Mouse (Mus musculus): ENCODE measurements around the gene Mrpl53. TPM values are rescaled to one million over a fixed set of nuclear protein-coding genes. Genes with fewer than 3 reads are reported as not detected.

Mrpl53 gene
- polyA plus RNA-seq, 1 experiment from 2014 or later, result 180 TPM

DNA sequence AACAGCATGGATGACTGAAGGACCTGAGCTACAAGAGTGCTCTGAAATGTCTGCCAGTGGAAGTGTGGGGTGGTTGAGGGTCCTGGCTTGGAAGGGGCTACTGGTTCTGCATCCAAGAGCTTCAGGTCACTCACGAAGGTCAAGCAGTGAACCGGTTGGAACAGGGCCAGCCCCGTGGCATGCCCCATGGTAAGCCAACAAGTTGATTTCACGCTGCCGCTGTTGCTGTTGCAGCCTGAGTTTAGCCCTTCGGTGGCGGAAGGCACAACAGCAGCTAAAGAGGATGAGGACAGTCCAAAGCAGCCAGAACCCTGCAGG is 10.9 kb downstream of the Mrpl53 start:
- 79% methylated on average over 7 of the region's 7 CpGs for WGBS
- H3K4me2 ChIP-seq (ENCODE audit: low read length), result no peak overlapping the region
- H3K27ac ChIP-seq (replicated peaks in 1 of 2; ENCODE audit: control insufficient read depth in 1 of 2, insufficient read depth in 1 of 2, low read depth in 2 of 2, low read length in 2 of 2), result no peak overlapping the region
- H3K4me1 ChIP-seq (ENCODE audit: control insufficient read depth in 2 of 2, insufficient read depth in 2 of 2, low read length in 2 of 2), result peaks cover 20 to 39% of the 10 kb centered on the region in 2 experiments
- H3K4me3 ChIP-seq (ENCODE audit: control insufficient read depth in 1 of 2, insufficient read depth in 1 of 2, low read depth in 1 of 2, low read length in 2 of 2), result no peak overlapping the region
- H3K9me3 ChIP-seq (ENCODE audit: control insufficient read depth, low read length), result no peaks in the 10 kb centered on the region
- no peaks in the 10 kb centered on the region for H3K27me3 ChIP-seq (ENCODE audit: control insufficient read depth, insufficient read depth, low read length)
- peaks cover 38% of the 10 kb centered on the region for H3K36me3 ChIP-seq (ENCODE audit: control insufficient read depth, insufficient read depth, low read length)
- ATAC-seq (ENCODE audit: insufficient number of reproducible peaks, insufficient read depth, low FRiP score, low read depth), result no peak
- H3K9ac ChIP-seq (ENCODE audit: low read length), result peak overlapping the region; percentile 79

DNA sequence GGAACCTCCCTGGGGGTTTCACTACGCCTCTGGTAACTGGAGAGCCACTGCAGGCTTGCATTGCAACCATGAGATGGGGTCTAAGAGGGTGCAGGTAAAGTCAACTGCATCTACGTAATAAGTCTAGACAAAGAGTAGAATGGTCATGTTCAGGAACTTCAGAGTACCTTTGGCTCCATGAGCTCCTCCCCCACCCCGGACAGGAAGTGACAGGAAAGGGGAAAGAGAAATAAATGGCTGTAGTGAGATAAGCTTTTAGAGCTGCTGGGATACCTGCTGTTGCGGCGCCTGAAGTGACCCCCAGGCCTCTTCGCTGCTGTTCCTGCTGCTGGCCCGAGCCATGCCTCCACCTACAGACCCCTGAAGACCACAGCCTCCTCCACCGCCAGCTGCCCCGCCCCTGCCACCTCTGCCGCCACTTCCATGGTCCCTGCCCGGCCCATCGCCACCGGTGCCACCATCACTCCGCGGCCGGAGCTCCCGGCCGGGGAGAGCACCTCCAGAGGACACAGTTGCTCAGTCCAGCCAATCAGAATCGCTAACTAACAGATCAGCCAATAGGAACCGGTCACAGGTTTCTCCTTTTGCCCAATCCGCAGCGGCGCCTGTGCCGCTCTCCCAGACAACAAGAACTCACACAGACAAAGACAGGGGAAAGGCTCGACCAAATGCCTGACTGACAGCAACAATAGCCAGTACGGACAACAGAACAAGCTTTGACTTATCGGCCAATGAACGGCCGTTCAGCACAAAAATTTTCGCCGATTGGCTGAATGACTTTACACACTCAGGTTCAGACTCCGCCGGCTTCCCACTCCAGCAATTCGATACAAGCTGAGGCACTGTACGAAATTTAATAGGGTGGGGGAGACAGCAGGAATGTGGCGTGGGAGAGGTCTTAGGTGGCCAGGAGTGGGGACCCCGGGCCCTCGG is 12.4 kb downstream of the Mrpl53 start, which contains the start of gene Wbp1:
Gene Wbp1 (minus strand): TSS at position 630 of the 933 bp plus-strand sequence.
- Histone ChIP-seq H3K36me3 (ENCODE audit: control insufficient read depth, insufficient read depth, low read length) (peaks cover 38% of the 10 kb centered on the region), H3K4me3 (ENCODE audit: control insufficient read depth in 1 of 2, insufficient read depth in 1 of 2, low read depth in 1 of 2, low read length in 2 of 2) (peak within 1 kb of the TSS; percentile 74 to 79), H3K9ac (ENCODE audit: low read length) (peak within 1 kb of the TSS; percentile 90), H3K27me3 (ENCODE audit: control insufficient read depth, insufficient read depth, low read length) (no peaks in the 10 kb centered on the region), H3K9me3 (ENCODE audit: control insufficient read depth, low read length) (no peaks in the 10 kb centered on the region), H3K4me2 (ENCODE audit: low read length) (peak within 1 kb of the TSS; percentile 99), H3K27ac (replicated peaks in 1 of 2; ENCODE audit: control insufficient read depth in 1 of 2, insufficient read depth in 1 of 2, low read depth in 2 of 2, low read length in 2 of 2) (peak within 1 kb of the TSS; percentile 88 to 89), H3K4me1 (ENCODE audit: control insufficient read depth in 2 of 2, insufficient read depth in 2 of 2, low read length in 2 of 2) (peaks cover 24 to 38% of the 10 kb centered on the region in 2 experiments)
- ATAC-seq (ENCODE audit: insufficient number of reproducible peaks, insufficient read depth, low FRiP score, low read depth), result peak; percentile 94
- under 1% methylated on average over 38 of the region's 38 CpGs for WGBS

DNA sequence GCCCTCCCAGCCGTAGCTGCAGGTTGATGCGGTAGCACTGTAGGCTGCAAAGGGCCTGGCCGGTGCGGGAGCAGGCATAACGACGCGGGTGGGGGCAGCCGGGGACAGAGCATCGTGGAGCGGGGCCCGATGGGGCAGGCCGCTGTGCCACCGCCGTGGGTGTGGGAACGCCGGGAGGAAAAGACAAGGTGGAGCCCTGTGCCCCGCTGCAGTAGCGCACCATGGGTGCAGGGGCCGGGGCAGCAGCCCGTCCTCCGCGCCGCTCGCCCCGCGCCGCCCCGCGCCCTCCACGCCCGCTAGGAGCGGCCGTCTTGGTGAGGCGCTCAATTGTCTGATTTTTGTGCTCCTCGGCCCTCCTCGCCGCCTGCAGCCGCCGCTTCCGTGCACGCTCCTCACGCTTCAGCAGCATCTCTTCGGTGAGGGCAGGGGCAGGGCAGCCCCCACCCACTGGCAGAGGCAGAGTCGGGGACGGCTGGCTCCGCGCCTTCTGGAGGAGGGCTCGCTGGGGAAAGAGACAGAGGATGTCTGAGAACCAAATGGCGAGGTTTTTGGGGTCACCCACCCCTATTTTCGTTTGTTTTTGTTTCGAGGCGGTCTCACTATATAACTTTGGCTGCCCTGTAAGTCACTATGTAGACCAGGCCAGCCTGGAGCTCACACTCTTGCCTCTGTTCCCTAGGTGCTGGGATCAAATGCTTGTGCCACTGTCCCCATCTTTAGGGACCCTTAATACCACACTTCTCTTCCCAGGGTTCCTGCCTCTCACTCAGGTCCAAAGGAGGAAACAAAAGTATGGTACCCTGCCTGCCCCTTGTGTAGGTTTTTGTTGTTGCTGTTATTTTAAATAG is 13.2 kb downstream of the Mrpl53 start:
- peak overlapping the region; percentile 90 for H3K9ac ChIP-seq (ENCODE audit: low read length)
- no peaks in the 10 kb centered on the region for H3K27me3 ChIP-seq (ENCODE audit: control insufficient read depth, insufficient read depth, low read length)
- H3K4me3 ChIP-seq (ENCODE audit: control insufficient read depth in 1 of 2, insufficient read depth in 1 of 2, low read depth in 1 of 2, low read length in 2 of 2), result peak overlapping the region; percentile 74 to 79
- WGBS, result 2% methylated on average over 49 of the region's 52 CpGs
- H3K9me3 ChIP-seq (ENCODE audit: control insufficient read depth, low read length), result no peaks in the 10 kb centered on the region
- H3K4me1 ChIP-seq (ENCODE audit: control insufficient read depth in 2 of 2, insufficient read depth in 2 of 2, low read length in 2 of 2), result peaks cover 24 to 33% of the 10 kb centered on the region in 2 experiments
- peaks cover 32% of the 10 kb centered on the region for H3K36me3 ChIP-seq (ENCODE audit: control insufficient read depth, insufficient read depth, low read length)
- peak overlapping the region; percentile 99 for H3K4me2 ChIP-seq (ENCODE audit: low read length)
- peak overlapping the region; percentile 88 to 89 for H3K27ac ChIP-seq (replicated peaks in 1 of 2; ENCODE audit: control insufficient read depth in 1 of 2, insufficient read depth in 1 of 2, low read depth in 2 of 2, low read length in 2 of 2)
- peak; percentile 6; the same call in 1 of the 2 replicates for ATAC-seq (ENCODE audit: insufficient number of reproducible peaks, insufficient read depth, low FRiP score, low read depth)

DNA sequence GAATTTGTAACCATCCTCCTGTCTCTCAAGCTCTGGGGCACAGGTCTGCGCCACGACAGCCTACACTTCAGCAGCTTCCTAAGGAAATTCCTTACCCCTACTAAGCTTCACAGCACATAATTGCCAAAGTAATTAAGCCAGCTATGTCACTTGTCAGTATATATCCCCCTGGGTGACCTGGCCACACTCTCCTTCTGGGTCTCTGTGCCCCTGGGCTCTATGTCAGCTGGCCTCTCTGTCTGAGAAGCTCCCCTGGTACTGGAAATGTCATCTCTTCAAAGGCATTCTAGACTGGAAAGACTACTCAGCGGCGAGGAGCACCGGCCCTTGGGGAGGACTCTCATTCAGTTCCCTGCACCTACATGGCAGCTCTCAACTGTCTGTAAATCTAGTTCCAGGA is 14.1 kb downstream of the Mrpl53 start:
- H3K4me1 ChIP-seq (ENCODE audit: control insufficient read depth in 2 of 2, insufficient read depth in 2 of 2, low read length in 2 of 2), result peaks cover 24 to 33% of the 10 kb centered on the region in 2 experiments
- no peaks in the 10 kb centered on the region for H3K9me3 ChIP-seq (ENCODE audit: control insufficient read depth, low read length)
- H3K4me3 ChIP-seq (ENCODE audit: control insufficient read depth in 1 of 2, insufficient read depth in 1 of 2, low read depth in 1 of 2, low read length in 2 of 2), result no peak overlapping the region
- H3K27ac ChIP-seq (replicated peaks in 1 of 2; ENCODE audit: control insufficient read depth in 1 of 2, insufficient read depth in 1 of 2, low read depth in 2 of 2, low read length in 2 of 2), result no peak overlapping the region
- no peak for ATAC-seq (ENCODE audit: insufficient number of reproducible peaks, insufficient read depth, low FRiP score, low read depth)
- no peaks in the 10 kb centered on the region for H3K27me3 ChIP-seq (ENCODE audit: control insufficient read depth, insufficient read depth, low read length)
- H3K36me3 ChIP-seq (ENCODE audit: control insufficient read depth, insufficient read depth, low read length), result peaks cover 23% of the 10 kb centered on the region
- 83% methylated on average over 5 of the region's 5 CpGs for WGBS
- no peak overlapping the region for H3K4me2 ChIP-seq (ENCODE audit: low read length)
- no peak overlapping the region for H3K9ac ChIP-seq (ENCODE audit: low read length)

DNA sequence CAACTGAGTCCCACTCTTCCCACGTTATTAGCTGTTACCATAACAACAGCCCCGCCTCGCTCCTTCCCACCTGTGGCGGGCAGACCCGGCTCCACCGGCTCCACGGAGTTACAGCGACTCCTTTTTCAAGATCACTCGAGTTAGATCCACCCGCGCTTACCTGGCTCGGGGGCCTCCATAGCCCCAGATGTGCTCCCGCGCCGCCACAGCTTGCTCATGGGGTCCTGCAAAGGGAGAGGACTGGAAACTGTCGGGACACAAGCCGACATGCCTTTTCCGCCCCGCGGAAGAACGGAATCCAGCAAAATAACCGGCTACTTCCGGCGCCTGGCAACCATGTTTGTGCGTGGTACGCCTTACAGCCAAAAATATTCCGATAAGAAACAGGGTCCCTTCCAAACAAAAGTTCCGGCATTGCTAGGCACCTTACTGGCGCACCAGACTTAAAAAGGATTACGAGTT is 16.0 kb downstream of the Mrpl53 start:
- H3K4me1 ChIP-seq (ENCODE audit: control insufficient read depth in 2 of 2, insufficient read depth in 2 of 2, low read length in 2 of 2), result peaks cover 20 to 30% of the 10 kb centered on the region in 2 experiments
- peak overlapping the region; percentile 88 for H3K4me2 ChIP-seq (ENCODE audit: low read length)
- no peaks in the 10 kb centered on the region for H3K9me3 ChIP-seq (ENCODE audit: control insufficient read depth, low read length)
- peak overlapping the region; percentile 69 to 80 for H3K4me3 ChIP-seq (ENCODE audit: control insufficient read depth in 1 of 2, insufficient read depth in 1 of 2, low read depth in 1 of 2, low read length in 2 of 2)
- H3K36me3 ChIP-seq (ENCODE audit: control insufficient read depth, insufficient read depth, low read length), result 0 out of 2 replicates have a peak, but pooled peaks cover 6% of the 10 kb centered on the region
- WGBS, result under 1% methylated on average over 30 of the region's 30 CpGs
- no peaks in the 10 kb centered on the region for H3K27me3 ChIP-seq (ENCODE audit: control insufficient read depth, insufficient read depth, low read length)
- H3K27ac ChIP-seq (replicated peaks in 1 of 2; ENCODE audit: control insufficient read depth in 1 of 2, insufficient read depth in 1 of 2, low read depth in 2 of 2, low read length in 2 of 2), result 0 out of 4 replicates have a peak overlapping the region, but pooled peaks of 1 of the 2 experiments have one; percentile 46
- peak overlapping the region; percentile 81 for H3K9ac ChIP-seq (ENCODE audit: low read length)
- ATAC-seq (ENCODE audit: insufficient number of reproducible peaks, insufficient read depth, low FRiP score, low read depth), result no peak

DNA sequence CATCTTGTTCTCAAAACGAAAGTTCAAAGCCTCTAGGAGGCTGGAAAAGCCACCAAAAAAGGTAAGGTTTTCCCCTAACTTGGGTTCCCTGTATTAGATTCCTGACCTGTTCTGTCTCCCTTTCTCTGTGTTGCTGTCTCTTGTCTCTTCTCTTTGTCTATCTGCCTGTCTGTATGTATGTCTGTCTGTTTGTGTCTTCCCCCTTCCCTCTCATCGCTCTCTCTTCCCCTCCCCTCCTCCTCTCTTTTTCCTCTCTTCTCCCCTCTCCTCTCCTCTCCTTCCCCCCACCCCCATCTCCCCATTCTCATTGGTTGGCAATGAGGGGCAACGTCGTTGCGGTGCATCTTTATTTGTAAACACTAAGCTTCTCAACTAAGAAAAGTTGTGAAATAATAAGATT is 16.5 kb downstream of the Mrpl53 start, which contains the start of gene Ino80b:
Gene Ino80b (minus strand): TSS at position 101 of the 400 bp plus-strand sequence.
- no peaks in the 10 kb centered on the region for H3K9me3 ChIP-seq (ENCODE audit: control insufficient read depth, low read length)
- ATAC-seq (ENCODE audit: insufficient number of reproducible peaks, insufficient read depth, low FRiP score, low read depth), result no peak
- H3K4me2 ChIP-seq (ENCODE audit: low read length), result peak within 1 kb of the TSS; percentile 88
- peak within 1 kb of the TSS; percentile 81 for H3K9ac ChIP-seq (ENCODE audit: low read length)
- 0 out of 4 replicates have a peak within 1 kb of the TSS, but pooled peaks of 1 of the 2 experiments have one; percentile 46 for H3K27ac ChIP-seq (replicated peaks in 1 of 2; ENCODE audit: control insufficient read depth in 1 of 2, insufficient read depth in 1 of 2, low read depth in 2 of 2, low read length in 2 of 2)
- H3K4me3 ChIP-seq (ENCODE audit: control insufficient read depth in 1 of 2, insufficient read depth in 1 of 2, low read depth in 1 of 2, low read length in 2 of 2), result peak within 1 kb of the TSS; percentile 69 to 80
- no peaks in the 10 kb centered on the region for H3K27me3 ChIP-seq (ENCODE audit: control insufficient read depth, insufficient read depth, low read length)
- WGBS, result 26% methylated on average over 5 of the region's 5 CpGs
- H3K36me3 ChIP-seq (ENCODE audit: control insufficient read depth, insufficient read depth, low read length), result 0 out of 2 replicates have a peak, but pooled peaks cover 6% of the 10 kb centered on the region
- H3K4me1 ChIP-seq (ENCODE audit: control insufficient read depth in 2 of 2, insufficient read depth in 2 of 2, low read length in 2 of 2), result peaks cover 16 to 25% of the 10 kb centered on the region in 2 experiments

DNA sequence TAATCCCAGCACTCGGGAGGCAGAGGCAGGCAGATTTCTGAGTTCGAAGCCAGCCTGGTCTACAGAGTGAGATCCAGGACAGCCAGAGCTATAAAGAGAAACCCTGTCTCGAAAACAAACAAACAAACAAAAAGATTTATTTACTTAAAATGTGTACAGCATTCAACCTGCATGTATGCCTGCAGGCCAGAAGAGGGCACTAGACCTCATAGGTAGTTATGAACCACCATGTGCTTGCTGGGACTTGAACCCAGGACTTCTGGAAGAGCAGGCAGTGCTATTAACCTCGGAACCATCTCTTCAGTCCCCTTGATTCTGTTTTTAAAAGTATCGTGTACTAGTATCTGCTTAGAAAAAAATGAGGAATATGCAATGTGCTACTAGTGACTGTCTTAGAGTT is 18.6 kb downstream of the Mrpl53 start:
- Histone ChIP-seq H3K27ac (replicated peaks in 1 of 2; ENCODE audit: control insufficient read depth in 1 of 2, insufficient read depth in 1 of 2, low read depth in 2 of 2, low read length in 2 of 2) (no peak overlapping the region), H3K9me3 (ENCODE audit: control insufficient read depth, low read length) (no peaks in the 10 kb centered on the region), H3K36me3 (ENCODE audit: control insufficient read depth, insufficient read depth, low read length) (0 out of 2 replicates have a peak, but pooled peaks cover 6% of the 10 kb centered on the region), H3K4me3 (ENCODE audit: control insufficient read depth in 1 of 2, insufficient read depth in 1 of 2, low read depth in 1 of 2, low read length in 2 of 2) (no peak overlapping the region), H3K4me2 (ENCODE audit: low read length) (no peak overlapping the region), H3K9ac (ENCODE audit: low read length) (no peak overlapping the region), H3K4me1 (ENCODE audit: control insufficient read depth in 2 of 2, insufficient read depth in 2 of 2, low read length in 2 of 2) (peaks cover 9 to 16% of the 10 kb centered on the region in 2 experiments), H3K27me3 (ENCODE audit: control insufficient read depth, insufficient read depth, low read length) (no peaks in the 10 kb centered on the region)
- 93% methylated on average over 5 of the region's 5 CpGs for WGBS
- no peak for ATAC-seq (ENCODE audit: insufficient number of reproducible peaks, insufficient read depth, low FRiP score, low read depth)
